Comparison of ENCODE assay signal across 8 mouse cellular contexts in the genomic region with DNA sequence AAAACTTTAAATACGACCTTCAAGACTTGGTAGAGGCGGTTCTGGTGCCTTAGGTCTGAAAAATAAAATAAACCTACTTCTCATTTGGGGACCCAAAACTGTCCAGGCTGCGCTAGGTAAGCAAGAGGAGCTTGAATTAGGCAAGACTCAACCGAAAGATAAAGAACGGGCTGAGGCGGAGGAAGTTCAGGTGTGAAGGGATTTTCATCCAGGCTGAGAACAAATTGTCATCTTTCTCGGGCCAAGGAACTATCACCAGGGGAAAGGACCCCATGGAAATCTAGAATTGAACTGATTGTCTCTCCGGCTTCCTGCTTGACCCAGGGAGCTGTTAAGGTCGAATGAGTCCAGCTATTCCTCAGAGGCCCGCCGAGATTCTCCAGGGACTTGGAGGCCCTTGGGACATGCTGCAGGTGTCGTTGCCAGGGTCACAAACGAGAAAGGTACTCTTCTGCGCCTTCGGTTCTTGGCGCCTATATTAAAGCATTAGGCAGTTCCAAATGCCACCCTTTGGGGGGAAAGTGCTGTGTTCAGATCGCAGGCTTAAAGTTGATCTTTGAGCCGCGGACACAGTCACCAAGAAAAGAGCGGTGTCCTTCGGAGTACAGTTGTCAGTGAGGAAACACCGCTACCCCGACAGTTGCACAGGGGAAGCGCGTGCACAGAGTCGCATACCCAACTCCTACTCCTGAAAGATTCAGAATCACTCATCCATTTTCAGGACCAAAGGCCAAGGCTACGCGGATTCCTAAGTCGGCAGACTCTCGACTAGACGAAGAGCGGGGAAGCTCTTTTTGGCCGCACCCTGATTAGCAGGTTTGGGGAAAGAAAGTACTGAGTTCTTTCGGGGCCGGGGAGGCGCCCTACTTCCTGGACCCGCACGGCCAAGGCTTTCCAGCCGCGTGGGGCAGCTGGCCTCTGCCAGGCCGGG. TPM values are rescaled to one million over a fixed set of nuclear protein-coding genes. Genes with fewer than 3 reads are reported as not detected.
DNase-seq lines count a peak whose midpoint lies in the region; ATAC-seq and TF ChIP-seq lines count a peak whose summit lies in the region.

No protein-coding gene starts in this region.

- no peak for TF ChIP-seq EP300 in ES-Bruce4 (IDR thresholded peaks at IDR 0.05; ENCODE audit: insufficient read depth, low read depth, low read length)

- WGBS in hindbrain, embryonic 11.5 days = 1% methylated on average over 41 of the region's 41 CpGs
- WGBS in midbrain, embryonic 10.5 days = 1% methylated on average over 41 of the region's 41 CpGs

- no peak for TF ChIP-seq CTCF in ES-Bruce4 (IDR thresholded peaks at IDR 0.05; ENCODE audit: low read depth, low read length)

- no peaks in the 10 kb centered on the region for H3K36me3 ChIP-seq in ES-Bruce4 (ENCODE audit: control insufficient read depth, insufficient read depth, low read length, poor library complexity, severe bottlenecking)
- H3K36me3 ChIP-seq in hindbrain, embryonic 11.5 days (ENCODE audit: control insufficient read depth, insufficient read depth, low read length) = no peaks in the 10 kb centered on the region
- no peaks in the 10 kb centered on the region for H3K36me3 ChIP-seq in midbrain, embryonic 10.5 days

- peaks cover 40% of the 10 kb centered on the region for H3K27me3 ChIP-seq in ES-Bruce4 (ENCODE audit: control insufficient read depth, insufficient read depth, low read length, poor library complexity, severe bottlenecking)
- H3K27me3 ChIP-seq in hindbrain, embryonic 11.5 days (ENCODE audit: control insufficient read depth, insufficient read depth, low read length) = peaks cover 74% of the 10 kb centered on the region
- peaks cover 99% of the 10 kb centered on the region for H3K27me3 ChIP-seq in midbrain, embryonic 10.5 days (ENCODE audit: low read depth, poor library complexity, severe bottlenecking)

- no peak for ATAC-seq in cerebellum, adult (ENCODE audit: insufficient number of reproducible peaks, low FRiP score, low TSS enrichment)
- no peak for ATAC-seq in hindbrain, embryonic 11.5 days (ENCODE audit: low FRiP score)

- no peak overlapping the region for H3K27ac ChIP-seq in ES-Bruce4 (ENCODE audit: insufficient read depth, low read length)
- H3K27ac ChIP-seq in hindbrain, embryonic 11.5 days (ENCODE audit: low read depth, low read length) = no peak overlapping the region
- H3K27ac ChIP-seq in midbrain, embryonic 10.5 days (replicated peaks) = 0 out of 2 replicates have a peak overlapping the region, but pooled peaks have one; percentile 43

- peak; percentile 22 to 46 for DNase-seq in cerebellum, postnatal 10 days
- peak; percentile 69 for DNase-seq in hindbrain, embryonic 11.5 days (ENCODE audit: low spot score)
- no peak for DNase-seq in midbrain, embryonic 10.5 days (ENCODE audit: low spot score)
- DNase-seq in spleen, adult 18-20 months = no peak
- no peak for DNase-seq in thymus, postnatal 25 days
- no peak for DNase-seq in right cerebral cortex, postnatal 14 days

- H3K9ac ChIP-seq in ES-Bruce4 (ENCODE audit: low read depth, poor library complexity, severe bottlenecking) = no peak overlapping the region
- H3K9ac ChIP-seq in hindbrain, embryonic 11.5 days (ENCODE audit: low read depth, low read length) = no peak overlapping the region

- H3K4me3 ChIP-seq in ES-Bruce4 (ENCODE audit: low read depth, low read length) = peak overlapping the region; percentile 62
- peak overlapping the region; percentile 40 for H3K4me3 ChIP-seq in hindbrain, embryonic 11.5 days (ENCODE audit: low read depth, low read length)
- peak overlapping the region; percentile 63 for H3K4me3 ChIP-seq in midbrain, embryonic 10.5 days

- TF ChIP-seq POLR2A in ES-Bruce4 (IDR thresholded peaks at IDR 0.05; ENCODE audit: insufficient read depth, low read length) = no peak

- H3K4me2 ChIP-seq in hindbrain, embryonic 11.5 days (replicated peaks; ENCODE audit: low read depth, low read length) = peak overlapping the region; percentile 82

- no peaks in the 10 kb centered on the region for H3K4me1 ChIP-seq in ES-Bruce4 (ENCODE audit: control insufficient read depth, insufficient read depth, low read length)
- H3K4me1 ChIP-seq in hindbrain, embryonic 11.5 days (replicated peaks; ENCODE audit: control insufficient read depth, insufficient read depth, low read length) = peaks cover 19% of the 10 kb centered on the region
- peaks cover 42% of the 10 kb centered on the region for H3K4me1 ChIP-seq in midbrain, embryonic 10.5 days

- no peaks in the 10 kb centered on the region for H3K9me3 ChIP-seq in ES-Bruce4 (replicated peaks; ENCODE audit: control insufficient read depth, insufficient read depth, low read length, poor library complexity, severe bottlenecking)
- no peaks in the 10 kb centered on the region for H3K9me3 ChIP-seq in hindbrain, embryonic 11.5 days (ENCODE audit: control insufficient read depth, low read length)
- no peaks in the 10 kb centered on the region for H3K9me3 ChIP-seq in midbrain, embryonic 10.5 days (replicated peaks)

RNA-seq across cellular contexts. Expression of gene Hmx3, which starts 1.2 kb away (rescaled TPM):
- polyA plus RNA-seq in ES-Bruce4 (2011; ENCODE audit: insufficient read depth, insufficient read length, low read depth, missing spikeins) = not detected in 2 replicates
- 0.57 and 1.2 TPM in 2 replicates for polyA plus RNA-seq in hindbrain, embryonic 11.5 days (2014; fragmentation: Nextera tagmentation; extraction: Ambion mirVana)
- polyA plus RNA-seq in midbrain, embryonic 10.5 days (2016; fragmentation: Nextera tagmentation; extraction: Ambion mirVana) = not detected in 2 replicates

RNA-seq across cellular contexts. Expression of gene Hmx2, which starts 7.1 kb away (rescaled TPM):
- 0.39 TPM in 1 of 2 replicates, not detected in the other for polyA plus RNA-seq in ES-Bruce4 (2011; ENCODE audit: insufficient read depth, insufficient read length, low read depth, missing spikeins)
- 2.7 and 3.5 TPM in 2 replicates for polyA plus RNA-seq in hindbrain, embryonic 11.5 days (2014; fragmentation: Nextera tagmentation; extraction: Ambion mirVana)
- polyA plus RNA-seq in midbrain, embryonic 10.5 days (2016; fragmentation: Nextera tagmentation; extraction: Ambion mirVana) = 0.07 TPM in 2 replicates

RNA-seq across cellular contexts. Expression of gene Bub3, which starts 18.6 kb away (rescaled TPM):
- 141 and 145 TPM in 2 replicates for polyA plus RNA-seq in ES-Bruce4 (2011; ENCODE audit: insufficient read depth, insufficient read length, low read depth, missing spikeins)
- 271 and 278 TPM in 2 replicates for polyA plus RNA-seq in hindbrain, embryonic 11.5 days (2014; fragmentation: Nextera tagmentation; extraction: Ambion mirVana)
- 323 and 340 TPM in 2 replicates for polyA plus RNA-seq in midbrain, embryonic 10.5 days (2016; fragmentation: Nextera tagmentation; extraction: Ambion mirVana)

Comparison
In these comparisons a context has a peak if more than half of its experiments do, and no peak if none do; other contexts are left out.
1. DNase-seq: peak in cerebellum, postnatal 10 days (2 of 2) and hindbrain, embryonic 11.5 days (single experiment); none in midbrain, embryonic 10.5 days (single experiment), spleen, adult 18-20 months (0 of 2), thymus, postnatal 25 days (single experiment) and right cerebral cortex, postnatal 14 days (single experiment).
2. Peak in every context shown above with its lines, with median percentiles within 50 percentile points of each other: H3K4me3 ChIP-seq.